Mouse (Mus musculus): Measurements from ENCODE around the gene Prkar1b.

DNA sequence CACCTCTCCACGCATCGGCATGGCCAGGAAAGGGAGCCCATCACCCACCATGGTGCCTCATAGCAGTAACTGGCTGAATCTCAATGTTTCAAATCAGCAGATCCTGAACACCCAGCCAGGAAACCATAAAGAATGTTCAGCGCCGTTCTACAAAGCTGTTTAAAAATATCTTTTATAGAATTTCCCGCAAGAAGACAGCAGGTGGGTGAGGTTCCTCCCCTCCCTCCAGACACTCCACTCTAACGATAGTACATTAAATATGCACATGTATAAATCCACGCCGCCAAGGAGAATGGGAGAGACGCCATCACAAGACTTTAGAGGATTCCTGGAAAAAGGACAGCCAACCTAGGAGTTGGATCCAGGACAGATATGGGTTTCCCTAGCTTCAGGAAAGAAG is 37.8 kb downstream of the Prkar1b start:
- no peak for TF ChIP-seq CTCF (IDR thresholded peaks at IDR 0.05; ENCODE audit: insufficient read depth, low read length)
- TF ChIP-seq POLR2A (IDR thresholded peaks at IDR 0.05; ENCODE audit: borderline replicate concordance, extremely low read depth, low read depth, low read length) = no peak
